Mouse (Mus musculus): Measurements from ENCODE around the gene Micu1. TPM values are rescaled to one million over a fixed set of nuclear protein-coding genes. Genes with fewer than 3 reads are reported as not detected.
A peak's percentile ranks its signal among the peaks of the same experiment; 100 is the strongest.
"Not testable (repeated sequence)": the region's sequence is repeated elsewhere in the genome, so short reads cannot be mapped to it uniquely, and the experiment has no call there.

The Micu1 gene
- total RNA-seq, 2 experiments from 2014 or later = 59.2 to 67.9 TPM

DNA sequence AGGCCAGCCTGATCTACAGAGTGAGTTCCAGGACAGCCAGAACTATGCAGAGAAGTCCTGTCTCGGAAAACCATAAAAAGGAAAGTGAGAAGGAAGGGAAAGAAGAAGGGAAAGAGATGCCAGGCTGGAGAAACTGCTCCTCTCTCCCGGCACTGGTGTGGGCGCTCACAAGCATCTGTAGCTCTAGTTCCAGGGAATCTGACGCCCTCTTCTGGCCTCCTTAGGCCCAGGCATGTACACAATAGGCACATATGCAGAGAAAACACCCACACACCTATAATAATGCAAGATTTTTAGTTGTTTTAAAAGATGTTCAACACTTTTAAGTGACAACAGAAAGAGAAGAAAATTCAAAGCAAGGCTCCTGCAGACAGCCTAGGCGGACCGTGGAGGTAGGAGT is 144.1 kb downstream of the Micu1 start:
- DNase-seq (ENCODE audit: low spot score in 2 of 2) = no peak

DNA sequence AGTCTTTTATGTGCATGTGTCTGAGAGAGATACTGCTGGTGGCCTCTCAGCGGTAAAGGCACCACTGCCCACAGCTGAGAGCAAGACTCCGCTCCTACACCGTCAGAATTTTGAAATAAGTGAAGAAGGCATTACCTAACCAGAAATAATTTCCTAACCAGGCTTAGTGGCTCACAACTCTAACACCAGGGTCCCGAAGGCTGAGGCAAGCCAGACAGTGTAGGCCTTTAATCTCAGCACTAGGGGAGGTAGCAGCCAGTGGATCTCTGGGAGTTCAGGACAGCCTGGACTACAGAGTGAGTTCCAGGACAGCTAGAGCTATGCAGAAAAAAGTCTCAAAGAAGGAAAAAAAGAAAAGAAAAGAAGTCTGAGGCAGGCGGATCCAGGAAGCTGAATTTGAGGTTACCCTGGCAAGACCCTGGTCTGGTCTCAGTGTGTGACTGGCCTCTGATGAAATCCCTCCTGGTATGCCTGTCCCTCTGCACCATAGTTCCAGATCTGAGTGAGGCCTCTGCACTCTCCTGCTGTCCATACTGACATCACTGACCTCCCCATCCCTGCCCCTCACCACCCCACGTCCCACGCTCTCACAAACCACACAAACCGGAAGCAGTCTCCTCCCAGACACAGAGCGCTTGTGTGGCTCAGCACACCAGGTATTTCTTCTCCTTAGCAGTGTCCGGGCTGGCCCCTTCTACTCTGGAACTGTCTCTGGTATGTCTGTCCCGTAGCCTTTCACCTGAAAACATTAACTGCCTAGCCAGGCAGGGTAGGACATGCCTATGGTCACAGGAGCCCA is 146.0 kb downstream of the Micu1 start:
- DNase-seq (ENCODE audit: low spot score in 2 of 2) = no peak

DNA sequence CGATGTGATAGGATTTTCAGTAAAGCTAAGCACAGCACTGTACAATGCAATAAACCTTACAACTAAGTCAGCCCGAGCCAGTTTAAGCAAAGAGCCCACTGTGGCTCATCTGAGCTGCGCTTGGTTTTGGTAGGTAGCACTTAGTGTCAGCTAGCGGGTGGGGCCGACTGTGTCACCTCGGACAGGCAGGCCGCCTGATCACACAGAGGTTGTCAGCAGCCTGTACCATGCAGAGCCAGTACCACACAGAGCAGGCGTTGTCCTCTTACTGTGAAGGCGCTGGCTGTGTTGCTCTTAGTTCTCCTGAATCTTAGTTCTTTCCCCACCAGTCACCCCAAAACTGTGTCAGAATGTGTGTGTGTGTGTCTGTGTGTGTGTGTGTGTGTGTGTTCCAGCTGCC is 146.7 kb downstream of the Micu1 start:
- DNase-seq (ENCODE audit: low spot score in 2 of 2) = no peak

DNA sequence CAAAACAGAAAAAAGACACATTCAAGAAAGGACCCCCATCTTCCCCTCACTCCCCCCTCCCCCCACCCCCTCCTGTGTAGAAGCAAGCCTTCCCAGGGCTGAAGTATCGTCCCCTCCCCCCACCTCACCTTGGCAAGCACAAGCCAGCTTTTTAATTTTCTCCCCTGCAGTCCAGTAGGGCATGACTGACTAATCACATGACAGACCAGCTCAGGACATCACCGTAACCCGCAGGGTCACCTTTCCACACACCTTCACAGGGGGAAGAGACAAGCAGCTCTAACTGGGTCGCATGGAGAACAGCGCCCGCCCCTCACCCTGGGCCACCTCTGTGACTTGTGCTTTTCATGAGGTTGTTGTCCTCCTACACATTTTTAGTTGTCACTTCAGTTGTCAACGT is 147.1 kb downstream of the Micu1 start:
- no peak for DNase-seq (ENCODE audit: low spot score in 2 of 2)

DNA sequence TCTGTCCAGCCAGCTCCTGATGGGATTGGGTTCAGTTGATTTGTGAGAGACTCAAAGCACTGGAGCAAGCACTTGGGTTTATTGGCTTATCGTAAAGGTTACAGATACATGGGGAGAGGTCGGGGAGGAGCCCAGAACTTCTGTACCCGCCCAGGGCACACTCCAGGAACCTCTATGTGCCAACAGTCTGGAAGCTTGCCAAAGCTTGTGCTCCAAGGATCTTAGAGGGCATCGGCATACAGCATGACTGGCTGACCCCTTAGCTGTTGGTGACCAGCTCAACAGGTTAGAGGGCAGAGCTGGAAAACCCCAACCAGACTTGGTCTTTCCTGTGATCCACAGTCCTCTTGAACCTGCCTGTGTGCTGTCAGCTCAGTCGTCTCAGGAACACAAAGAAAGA is 154.9 kb downstream of the Micu1 start:
- no peak for DNase-seq (ENCODE audit: low spot score in 2 of 2)

DNA sequence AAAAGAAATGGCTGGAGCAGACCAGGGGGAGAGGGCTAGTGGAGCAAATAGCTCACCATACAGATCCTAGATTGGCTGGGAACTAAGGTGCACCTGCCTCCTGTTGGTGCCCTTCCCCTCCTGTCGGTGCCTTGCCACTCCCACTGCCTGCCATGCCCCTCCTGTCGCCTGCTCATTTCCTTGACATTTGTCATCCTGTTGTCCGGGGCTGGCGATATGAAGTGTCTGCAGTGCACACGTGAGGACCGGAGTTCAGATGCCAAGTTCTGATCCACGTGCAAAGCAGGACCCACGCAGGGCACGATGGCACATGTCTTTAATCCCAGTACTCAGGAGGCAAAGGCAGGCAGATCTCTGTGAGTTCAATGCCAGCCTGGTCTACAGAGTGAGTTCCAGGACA is 158.4 kb downstream of the Micu1 start:
- no peak for DNase-seq (ENCODE audit: low spot score in 2 of 2)

DNA sequence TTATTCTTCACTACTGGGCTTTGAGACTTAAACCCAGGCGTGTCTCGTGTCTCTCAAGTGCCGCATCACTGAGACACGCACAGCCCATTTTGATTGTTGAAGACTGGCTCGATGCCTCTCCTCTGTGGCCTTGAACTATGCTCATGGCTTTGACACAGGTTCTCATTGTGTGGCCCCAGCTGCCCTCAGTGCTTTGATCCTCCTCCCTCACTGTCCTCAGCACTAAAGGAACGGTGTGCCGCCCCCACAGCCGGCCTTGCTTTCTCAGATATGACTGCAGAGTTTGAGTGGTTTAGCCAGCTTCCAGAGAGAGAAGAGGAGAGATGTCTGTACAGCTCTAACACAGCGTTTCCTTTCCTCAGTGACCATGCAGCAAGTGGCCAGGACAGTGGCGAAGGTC is 158.9 kb downstream of the Micu1 start:
- DNase-seq (ENCODE audit: low spot score in 2 of 2) = peak in 1 of 2 experiments; percentile 31

DNA sequence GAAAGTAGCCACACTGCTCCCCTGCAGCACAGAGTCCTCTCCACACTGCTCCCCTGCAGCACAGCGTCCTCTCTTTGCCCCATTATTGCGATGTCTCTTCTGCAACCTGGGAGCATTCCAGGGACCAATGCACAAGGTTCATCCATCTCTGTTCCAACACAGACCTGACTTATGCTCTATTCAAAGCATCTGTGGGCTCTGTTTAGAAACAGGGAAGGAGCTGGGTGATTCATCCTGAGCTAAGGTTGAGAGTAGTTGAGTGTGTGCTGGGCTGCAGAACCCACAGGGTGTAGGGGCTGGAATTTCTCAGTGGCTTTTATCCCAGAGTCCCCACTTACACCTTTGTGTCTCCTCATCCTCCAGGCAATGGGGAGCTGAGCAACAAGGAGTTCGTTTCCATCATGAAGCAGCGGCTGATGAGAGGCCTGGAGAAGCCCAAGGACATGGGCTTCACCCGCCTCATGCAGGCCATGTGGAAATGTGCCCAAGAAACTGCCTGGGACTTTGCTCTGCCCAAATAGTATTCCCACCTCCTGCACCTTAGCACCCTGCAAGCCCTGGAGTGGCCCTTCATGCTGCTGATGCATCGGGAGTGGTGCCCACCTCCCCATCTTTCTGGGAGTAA is 160.7 kb downstream of the Micu1 start:
- DNase-seq (ENCODE audit: low spot score in 2 of 2) = no peak

DNA sequence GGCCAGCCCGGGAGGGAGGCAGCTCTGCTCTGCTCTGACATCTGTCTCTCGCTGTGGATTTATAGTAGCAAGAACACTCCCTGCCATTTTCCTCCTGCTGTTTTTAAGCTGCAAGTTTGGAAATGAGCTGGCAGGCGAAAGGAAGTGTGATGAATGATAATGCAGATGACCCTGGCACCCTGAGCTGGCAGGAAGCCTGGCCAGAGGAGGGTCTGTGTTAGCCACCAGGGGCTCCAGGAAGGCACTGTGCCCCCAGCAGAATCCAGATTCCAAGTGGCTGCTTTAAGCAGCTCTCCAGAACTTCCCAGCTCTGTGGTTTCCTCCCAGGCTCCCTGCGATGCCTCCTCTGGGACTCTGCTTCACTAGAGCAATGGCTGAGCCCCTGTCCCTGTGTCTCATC is 161.3 kb downstream of the Micu1 start:
- no peak for DNase-seq (ENCODE audit: low spot score in 2 of 2)

DNA sequence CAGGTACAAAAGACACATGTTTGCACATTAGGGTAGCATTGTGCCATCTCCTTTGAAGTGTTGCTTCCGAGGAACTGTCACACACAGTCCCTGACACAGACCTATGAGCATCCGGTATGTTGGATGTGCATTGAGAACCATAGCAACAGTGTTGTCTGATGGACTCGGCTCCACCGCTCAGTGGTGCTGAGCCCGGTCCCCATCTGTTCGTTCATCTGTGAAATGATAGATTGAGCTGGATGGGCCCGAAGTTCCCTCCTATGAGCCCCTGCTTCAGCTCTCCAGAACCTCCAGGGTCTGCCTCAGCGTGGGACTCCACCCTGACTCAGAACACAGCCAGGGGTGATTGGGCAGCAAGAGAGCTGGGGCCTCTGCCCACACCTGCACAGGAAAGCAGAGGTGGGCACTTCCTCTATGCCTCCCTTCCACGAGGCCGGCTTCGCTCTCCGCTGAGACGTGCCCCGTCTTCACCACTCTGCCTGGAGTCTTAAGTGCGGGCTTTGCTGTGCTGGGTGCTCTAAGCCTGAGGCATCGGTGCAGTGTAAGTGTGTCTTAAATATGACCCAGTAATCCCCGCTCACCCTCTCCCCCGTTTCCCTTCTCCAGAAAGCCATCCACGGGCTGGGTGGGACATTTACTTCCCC is 162.1 kb downstream of the Micu1 start:
- no peak for DNase-seq (ENCODE audit: low spot score in 2 of 2)

DNA sequence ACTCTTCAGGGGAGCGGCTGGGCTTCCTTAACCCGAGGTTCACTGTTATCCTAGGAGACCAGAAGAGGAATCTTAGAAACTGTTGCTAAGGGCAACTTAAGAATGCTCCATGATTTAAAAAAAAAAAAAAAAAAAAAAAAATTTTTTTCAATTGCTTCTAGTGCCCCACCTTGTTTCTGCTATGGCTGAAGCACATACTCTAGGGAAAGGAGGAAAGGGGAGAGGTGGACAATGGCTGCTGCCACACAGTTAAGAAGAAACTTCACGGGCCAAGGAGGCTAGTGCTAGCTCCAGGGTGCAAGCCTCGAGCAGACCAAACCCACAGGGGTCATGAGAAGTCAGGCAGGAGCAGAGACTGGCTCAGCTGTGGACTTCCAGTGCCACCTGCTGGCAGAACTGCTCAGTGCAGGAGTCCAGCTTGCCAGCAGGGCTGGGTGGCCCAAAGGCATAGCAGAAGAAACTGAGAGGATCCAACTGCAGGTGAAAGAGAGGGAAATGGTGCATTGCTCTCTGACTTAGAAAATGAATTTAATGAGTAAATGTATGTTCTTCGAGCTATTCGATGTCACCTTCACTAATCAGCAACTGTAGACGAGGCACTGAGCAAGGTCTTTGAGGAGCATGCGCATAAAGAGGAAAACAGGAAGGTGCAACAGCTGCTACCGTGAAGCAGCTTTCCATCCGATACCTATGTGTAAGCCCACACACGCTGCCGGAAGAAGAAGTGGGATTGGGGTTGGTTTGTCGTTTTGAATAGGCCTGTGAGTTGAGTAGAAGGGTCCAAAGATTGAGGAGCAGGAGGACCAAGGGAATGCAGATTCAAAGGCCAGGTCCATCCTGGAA is 162.8 kb downstream of the Micu1 start:
- peak; percentile 88 to 94 for DNase-seq (ENCODE audit: low spot score in 2 of 2)

DNA sequence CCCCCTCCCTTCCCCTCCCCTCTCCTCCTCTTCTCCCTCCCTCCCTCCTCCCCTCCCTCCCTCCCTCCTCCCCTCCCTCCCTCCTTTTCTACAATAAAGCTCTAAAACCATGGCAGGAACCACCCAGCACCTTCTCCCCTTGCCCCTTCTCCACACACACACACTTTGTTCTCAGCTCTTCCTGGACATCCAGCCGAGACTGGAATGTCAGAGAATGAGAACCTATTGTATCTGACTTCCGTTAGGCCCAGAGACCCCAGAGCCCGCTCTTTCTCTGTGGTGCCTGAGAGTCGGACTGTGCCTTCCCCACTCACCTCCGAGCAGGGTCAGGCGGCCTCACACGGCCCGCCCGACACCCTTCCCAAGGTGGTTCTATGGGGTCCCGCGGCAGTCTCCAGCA is 166.0 kb downstream of the Micu1 start:
- DNase-seq (ENCODE audit: low spot score in 2 of 2) = no peak

DNA sequence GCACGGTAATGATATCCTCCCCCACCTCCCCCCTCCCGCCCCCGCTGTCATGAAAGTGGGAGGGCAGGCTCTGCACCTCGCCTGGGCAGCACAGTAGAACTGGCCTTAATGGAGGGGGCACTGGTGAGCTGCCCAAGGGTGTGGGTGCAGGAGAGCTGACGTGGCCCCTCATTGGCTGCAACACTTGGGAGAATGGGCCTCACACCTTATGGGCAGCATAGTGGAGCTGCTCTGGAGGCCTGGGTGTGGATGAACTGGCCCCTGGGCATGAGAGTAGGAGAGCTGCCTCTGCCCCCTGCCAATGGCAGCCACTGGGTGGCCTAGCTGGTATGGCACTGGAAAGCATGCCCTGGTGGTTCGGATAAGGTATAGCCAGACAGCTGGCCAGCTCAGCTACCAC is 167.8 kb downstream of the Micu1 start:
- DNase-seq (ENCODE audit: low spot score in 2 of 2) = no peak

DNA sequence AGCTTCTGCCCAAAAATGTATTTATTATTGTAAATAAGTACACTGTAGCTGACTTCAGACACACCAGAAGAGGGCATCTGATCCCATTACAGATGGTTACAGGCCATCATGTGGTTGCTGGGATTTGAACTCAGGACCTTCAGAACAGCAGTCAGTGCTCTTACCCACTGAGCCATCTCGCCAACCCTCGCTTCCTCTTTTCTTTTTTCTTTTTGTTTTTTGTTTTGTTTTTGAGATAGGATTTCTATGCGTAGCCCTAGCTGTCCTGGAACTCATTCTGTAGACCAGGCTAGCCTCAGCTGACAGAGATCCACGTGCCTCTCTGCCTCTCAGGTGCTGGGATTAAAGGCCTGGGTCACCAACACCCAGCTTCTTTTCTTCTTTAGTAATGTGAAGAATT is 170.4 kb downstream of the Micu1 start:
- not testable (repeated sequence) for DNase-seq (ENCODE audit: low spot score in 2 of 2)

DNA sequence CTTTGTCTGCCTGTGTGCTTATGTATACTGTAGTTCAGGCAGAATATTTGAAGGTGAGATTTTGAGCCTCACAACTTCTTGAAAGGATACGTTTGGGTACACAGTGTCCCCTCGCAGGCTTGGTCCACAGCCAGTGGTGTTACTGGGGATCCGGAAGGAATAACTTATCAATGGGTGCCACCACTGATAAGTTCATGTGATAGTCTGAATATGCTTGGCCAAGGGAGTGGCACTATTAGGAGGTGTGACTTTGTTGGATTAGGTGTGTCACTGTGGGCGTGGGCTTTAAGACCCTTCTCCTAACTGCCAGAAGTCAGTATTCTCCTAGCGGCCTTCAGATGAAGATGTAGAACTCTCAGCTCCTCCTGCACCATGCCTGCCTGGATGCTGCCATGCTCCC is 170.9 kb downstream of the Micu1 start:
- no peak for DNase-seq (ENCODE audit: low spot score in 2 of 2)

DNA sequence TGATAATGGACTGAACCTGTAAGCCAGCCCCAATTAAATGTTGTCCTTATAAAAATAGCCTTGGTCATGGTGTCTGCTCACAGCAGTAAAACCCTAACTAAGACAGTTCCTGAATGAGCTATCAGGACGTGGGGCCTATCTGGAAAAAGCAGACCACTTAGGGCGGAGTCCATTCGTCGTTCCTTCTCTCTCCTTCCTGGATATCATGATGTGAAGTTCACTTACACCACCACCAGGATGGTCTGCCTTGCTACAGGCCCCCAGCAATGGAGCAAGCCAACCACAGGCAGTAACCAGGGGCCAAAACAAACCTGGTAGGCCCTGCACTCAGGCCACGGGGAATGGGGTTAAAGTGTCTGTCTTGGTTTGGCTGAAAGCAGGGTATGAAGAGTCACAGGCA is 171.3 kb downstream of the Micu1 start:
- no peak for DNase-seq (ENCODE audit: low spot score in 2 of 2)

DNA sequence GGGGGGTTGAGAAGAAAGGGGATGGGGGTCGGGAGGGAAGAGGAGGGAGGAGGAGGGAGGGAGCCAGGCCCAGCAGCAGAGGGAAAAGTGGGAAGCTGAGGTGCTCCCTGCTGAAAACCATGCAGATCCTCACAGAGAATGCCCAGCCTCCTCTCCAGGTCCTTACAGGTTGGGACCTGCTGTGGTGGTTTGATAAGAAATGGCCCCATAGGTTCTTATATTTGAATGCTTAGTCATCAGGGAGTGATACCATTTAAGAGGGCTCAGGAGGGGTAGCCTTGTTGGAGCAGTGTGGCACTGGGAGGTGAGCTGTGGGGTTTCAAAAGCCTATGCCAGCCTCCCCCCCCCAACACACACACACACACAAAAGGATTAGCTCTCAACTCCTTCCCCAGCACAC is 173.1 kb downstream of the Micu1 start:
- no peak for DNase-seq (ENCODE audit: low spot score in 2 of 2)

DNA sequence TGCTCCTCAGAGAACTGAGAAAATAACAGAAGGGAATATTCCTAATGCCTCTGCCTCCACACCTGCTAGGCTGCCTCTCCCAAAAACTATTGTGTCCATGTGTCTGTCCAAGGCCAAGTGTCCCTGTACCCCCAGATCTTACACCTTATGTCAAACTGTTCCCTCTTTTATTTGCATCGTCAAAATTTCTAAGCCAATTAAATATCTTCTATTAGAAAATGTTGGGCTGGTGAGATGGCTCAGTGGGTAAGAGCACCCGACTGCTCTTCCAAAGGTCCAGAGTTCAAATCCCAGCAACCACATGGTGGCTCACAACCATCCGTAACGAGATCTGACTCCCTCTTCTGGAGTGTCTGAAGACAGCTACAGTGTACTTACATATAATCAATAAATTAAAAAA is 174.4 kb downstream of the Micu1 start:
- not testable (repeated sequence) for DNase-seq (ENCODE audit: low spot score in 2 of 2)

DNA sequence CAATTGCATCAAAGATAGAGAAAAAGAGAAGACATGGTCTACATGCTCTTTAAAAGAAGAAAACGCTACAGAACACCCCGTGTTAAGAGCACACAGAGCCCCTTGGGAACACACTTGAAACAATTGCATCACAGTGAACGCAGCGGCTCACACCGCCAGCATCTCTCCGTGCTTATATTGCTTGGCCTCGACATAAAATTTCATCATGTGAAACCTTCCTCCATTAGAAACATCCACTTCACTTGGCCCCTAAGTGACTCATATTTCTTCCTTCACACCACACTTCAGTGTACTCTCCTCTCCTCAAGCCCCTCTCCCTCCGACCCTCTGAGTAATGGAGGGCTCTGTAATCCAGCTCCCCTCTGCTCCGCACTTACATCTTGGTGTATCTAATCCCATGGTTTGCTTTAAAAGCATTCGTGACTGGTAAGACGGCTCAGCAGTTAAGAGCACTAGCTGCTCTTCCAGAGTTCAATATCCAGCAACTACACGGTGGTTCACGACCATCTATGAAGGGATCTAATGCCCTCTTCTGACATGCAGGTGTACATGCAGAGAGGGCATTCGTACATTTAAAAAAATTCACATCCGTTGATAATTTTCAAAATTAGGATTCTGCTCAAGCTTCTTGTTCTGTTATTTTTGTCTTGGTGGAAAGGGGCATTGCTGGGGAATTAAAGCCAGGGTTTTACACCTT is 175.3 kb downstream of the Micu1 start:
- no peak for DNase-seq (ENCODE audit: low spot score in 2 of 2)

DNA sequence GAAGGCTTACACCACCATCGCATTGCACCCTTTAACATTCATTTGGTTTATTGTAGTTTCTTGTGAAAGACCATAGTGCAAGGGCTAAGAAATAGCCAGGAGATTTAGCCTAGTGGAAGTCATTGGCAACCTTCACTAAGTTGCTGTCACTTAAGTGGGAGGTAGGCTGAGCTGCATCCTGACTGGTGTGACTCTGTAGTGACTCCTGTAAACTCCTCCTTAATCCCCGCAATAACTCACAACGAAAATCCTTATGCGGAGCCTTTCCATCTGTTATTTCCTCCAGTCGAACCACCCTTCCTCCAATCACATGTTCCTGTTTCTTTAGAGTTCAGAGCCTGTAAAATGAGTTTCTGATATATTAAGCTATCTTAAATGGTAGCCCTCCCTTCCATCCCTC is 176.5 kb downstream of the Micu1 start:
- no peak for DNase-seq (ENCODE audit: low spot score in 2 of 2)

Data from adrenal gland, adult 18-20 months (tissue).